Comparison of ENCODE assay signal across 8 mouse cellular contexts in genomic region chr8:120504251-120505081, GRCm38 (mm10).
A peak's percentile ranks its signal among the peaks of the same experiment; 100 is the strongest.
DNase-seq lines count a peak whose midpoint lies in the region; ATAC-seq and TF ChIP-seq lines count a peak whose summit lies in the region.

No protein-coding gene starts in this region.

- intact Hi-C loops in heart, postnatal 10 days (cut with DNase I): loop anchor here (2.0 to 5.0 kb wide), 2 partner anchors 30 to 97 kb away; no protein-coding TSS in a partner anchor

- H3K9ac ChIP-seq in ES-E14 (ENCODE audit: insufficient read depth, low read depth, low read length, poor library complexity, severe bottlenecking): peak overlapping the region; percentile 11; the same call in 1 of the 2 replicates
- peak overlapping the region; percentile 37 for H3K9ac ChIP-seq in midbrain, embryonic 13.5 days (replicated peaks)

- in situ Hi-C loops in ES-E14 (cut with MboI; ENCODE audit: low sequenced_read_pairs in 2 of 2, unreplicated experiment in 2 of 2): no loop called here

- 2% methylated on average over 20 of the region's 20 CpGs for WGBS in midbrain, embryonic 13.5 days

- no peaks in the 10 kb centered on the region for H3K36me3 ChIP-seq in ES-E14 (ENCODE audit: control insufficient read depth, insufficient read depth, low read length, poor library complexity, severe bottlenecking)
- H3K36me3 ChIP-seq in midbrain, embryonic 13.5 days: no peaks in the 10 kb centered on the region

- H3K4me2 ChIP-seq in midbrain, embryonic 13.5 days (replicated peaks): peak overlapping the region; percentile 48

- no peak for DNase-seq in ES-E14 (ENCODE audit: low read depth, low spot score)
- DNase-seq in adrenal gland, postnatal 25 days: peak; percentile 72
- peak; percentile 82 for DNase-seq in fibroblast of lung, adult 2 months (ENCODE audit: low read depth)
- DNase-seq in heart, postnatal 10 days: peak; percentile 79 to 85
- peak; percentile 87 to 91 for DNase-seq in kidney, postnatal 25 days
- no peak for DNase-seq in urinary bladder, adult 18-20 months (ENCODE audit: low spot score in 2 of 2)
- no peak for DNase-seq in ovary, postnatal 14 days (ENCODE audit: low spot score)

- no peaks in the 10 kb centered on the region for H3K9me3 ChIP-seq in ES-E14 (ENCODE audit: control insufficient read depth, insufficient read depth, low read depth, low read length)
- no peaks in the 10 kb centered on the region for H3K9me3 ChIP-seq in midbrain, embryonic 13.5 days

- no peaks in the 10 kb centered on the region for H3K27me3 ChIP-seq in midbrain, embryonic 13.5 days

- H3K4me1 ChIP-seq in ES-E14 (ENCODE audit: control insufficient read depth in 2 of 2, insufficient read depth in 2 of 2, low read length in 2 of 2, poor library complexity in 1 of 2): peaks cover 5 to 38% of the 10 kb centered on the region in 2 experiments; a peak in 3 of 4 replicates
- H3K4me1 ChIP-seq in midbrain, embryonic 13.5 days (replicated peaks): peaks cover 99% of the 10 kb centered on the region

- peak overlapping the region; percentile 41 to 52 for H3K4me3 ChIP-seq in ES-E14 (ENCODE audit: insufficient read depth in 1 of 2, low read depth in 1 of 2, low read length in 2 of 2, poor library complexity in 1 of 2, severe bottlenecking in 1 of 2)
- peak overlapping the region; percentile 27 for H3K4me3 ChIP-seq in midbrain, embryonic 13.5 days (replicated peaks)

- ATAC-seq in midbrain, embryonic 13.5 days: peak; percentile 44

- H3K27ac ChIP-seq in ES-E14 (ENCODE audit: insufficient read depth, low read depth, low read length, poor library complexity, severe bottlenecking): no peak overlapping the region
- H3K27ac ChIP-seq in midbrain, embryonic 13.5 days: peak overlapping the region; percentile 92

TF ChIP-seq in ES-E14, 5 proteins besides CTCF, POLR2A, EP300 and RAD21:
- no peak for TF ChIP-seq ZNF384 (IDR thresholded peaks at IDR 0.05; ENCODE audit: low read depth, low read length)
- no peak for TF ChIP-seq MAFK (IDR thresholded peaks at IDR 0.05; ENCODE audit: insufficient read depth, low read depth, low read length)
- no peak for TF ChIP-seq CHD2 (IDR thresholded peaks at IDR 0.05; ENCODE audit: low read depth, low read length)
- TF ChIP-seq HCFC1 (IDR thresholded peaks at IDR 0.05; ENCODE audit: borderline replicate concordance, insufficient read depth, low read length): no peak
- TF ChIP-seq ZC3H11A (IDR thresholded peaks at IDR 0.05; ENCODE audit: borderline replicate concordance, low read depth, low read length): no peak
TF ChIP-seq in ES-E14: peak in this region for 0.

Comparison
In these comparisons a context has a peak if more than half of its experiments do, and no peak if none do; other contexts are left out.
1. DNase-seq: peak in adrenal gland, postnatal 25 days (single experiment), fibroblast of lung, adult 2 months (single experiment), heart, postnatal 10 days (2 of 2) and kidney, postnatal 25 days (2 of 2); none in ES-E14 (single experiment), urinary bladder, adult 18-20 months (0 of 2) and ovary, postnatal 14 days (single experiment).